Mouse (Mus musculus): ENCODE measurements around the gene Cd2. TPM values are rescaled to one million over a fixed set of nuclear protein-coding genes. Genes with fewer than 3 reads are reported as not detected.

The Cd2 gene
- 0.62 TPM for polyA plus RNA-seq (2014; fragmentation: Illumina TruSeq; extraction: RNeasy Lipid Tissue Mini Kit (QIAGEN cat#74804); ENCODE audit: low read depth, low replicate concordance)

DNA sequence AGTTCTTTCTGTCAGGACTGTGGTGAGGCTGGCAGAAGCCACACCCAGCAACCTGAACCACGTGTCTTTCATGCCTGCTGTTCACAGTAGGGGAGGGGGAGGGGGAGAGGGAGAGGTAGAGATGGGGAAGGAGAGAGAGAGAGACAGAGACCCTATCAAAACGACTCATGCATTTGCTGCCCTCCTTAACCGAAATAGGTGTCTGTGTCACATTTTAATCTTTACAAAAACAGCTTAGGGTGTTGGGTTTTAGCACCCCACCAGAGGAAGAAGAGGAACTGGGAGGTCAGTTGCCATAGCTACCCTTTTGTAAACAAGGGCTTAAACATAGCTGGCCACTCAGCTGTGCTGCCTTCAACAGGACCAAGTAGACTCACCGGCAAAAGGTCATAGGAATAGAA, at the start of gene Cd2:
Gene Cd2 (minus strand): TSS at position 29 of the 401 bp plus-strand sequence.

Other genes with a start within 250 kb of the Cd2 start
- gene Ptgfrn, start 177.7 kb downstream of the Cd2 start, polyA plus RNA-seq (2014; fragmentation: Illumina TruSeq; extraction: RNeasy Lipid Tissue Mini Kit (QIAGEN cat#74804); ENCODE audit: low read depth, low replicate concordance) = 0.63 TPM
- 1.4 TPM for gene Igsf3, start 89.1 kb upstream of the Cd2 start, polyA plus RNA-seq (2014; fragmentation: Illumina TruSeq; extraction: RNeasy Lipid Tissue Mini Kit (QIAGEN cat#74804); ENCODE audit: low read depth, low replicate concordance)